Mouse (Mus musculus) layer of hippocampus, adult 9-10 months (tissue): ENCODE data around the gene Olfr69.
A peak's percentile ranks its signal among the peaks of the same experiment; 100 is the strongest.
"Not testable (repeated sequence)": the region's sequence is repeated elsewhere in the genome, so short reads cannot be mapped to it uniquely, and the experiment has no call there.

Experiments used
- DNase-seq: peaks from one replicate; pipeline ENCODE4 v3.0.0; 2022; ENCODE audit warnings: low spot score

Gene Olfr69

GRCm38 (mm10) chr7:103771494-103771893 is at the start of gene Olfr69:
Gene Olfr69, minus strand, starts transcription at chr7:103771594.
- no peak for DNase-seq

GRCm38 (mm10) chr7:103815085-103815484 is 43.7 kb upstream of the Olfr69 start:
- not testable (repeated sequence) for DNase-seq

- no peak for DNase-seq
These were observed 42.4 kb upstream of the Olfr69 start, which contains the start of gene Hbb-bt for GRCm38 (mm10) chr7:103813766-103814165. Gene Hbb-bt, minus strand, starts transcription at chr7:103813996.

- DNase-seq: not testable (repeated sequence)
These were observed 41.8 kb upstream of the Olfr69 start for GRCm38 (mm10) chr7:103813152-103813551.

DNA sequence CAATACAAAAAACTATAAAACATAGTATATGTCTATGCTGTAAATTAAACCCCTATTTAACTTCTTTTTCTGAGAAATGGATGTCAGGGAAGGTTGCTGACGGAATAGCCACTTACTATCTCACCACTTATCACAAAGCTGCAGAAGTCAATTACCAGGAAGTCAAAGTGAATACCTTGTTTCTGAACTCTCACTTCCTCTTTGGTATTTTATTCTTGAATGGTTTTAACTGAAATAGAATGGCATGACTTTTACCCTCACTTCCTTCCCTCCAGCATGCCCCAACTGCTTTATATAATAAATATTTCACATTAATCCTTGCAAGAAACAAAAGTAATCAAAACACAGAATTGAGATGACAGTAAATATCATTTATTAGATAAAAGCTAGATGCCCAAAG is 40.8 kb upstream of the Olfr69 start:
- no peak for DNase-seq

DNA sequence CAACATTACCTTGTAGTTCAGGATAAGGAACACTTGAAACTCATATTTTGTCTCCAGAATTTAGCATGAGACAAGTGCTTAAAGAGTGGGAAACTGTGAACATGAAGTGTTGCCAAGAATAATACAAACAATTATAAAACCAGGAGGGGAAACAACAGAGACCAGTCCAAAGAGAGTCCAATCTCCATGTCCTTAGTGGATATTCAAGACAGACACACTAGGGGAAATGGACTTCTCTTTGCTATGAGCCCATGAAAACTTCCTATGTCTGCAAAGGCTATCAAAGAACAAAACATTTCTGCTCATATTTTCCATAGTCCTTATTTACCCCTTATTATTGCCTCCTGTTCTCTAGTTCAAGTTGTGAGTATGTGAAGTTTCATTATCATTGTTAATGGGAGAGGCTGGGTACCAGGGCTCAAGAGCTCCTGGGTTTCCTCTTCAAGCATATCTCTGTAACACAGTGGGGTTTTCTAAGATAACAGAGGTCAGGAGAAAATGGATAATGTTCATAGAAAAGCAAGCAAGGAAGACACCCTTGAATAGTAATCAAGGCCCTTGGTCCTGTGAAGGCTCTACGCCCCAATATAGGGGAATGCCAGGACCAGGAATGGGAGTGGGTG is 39.9 kb upstream of the Olfr69 start:
- DNase-seq: no peak

DNA sequence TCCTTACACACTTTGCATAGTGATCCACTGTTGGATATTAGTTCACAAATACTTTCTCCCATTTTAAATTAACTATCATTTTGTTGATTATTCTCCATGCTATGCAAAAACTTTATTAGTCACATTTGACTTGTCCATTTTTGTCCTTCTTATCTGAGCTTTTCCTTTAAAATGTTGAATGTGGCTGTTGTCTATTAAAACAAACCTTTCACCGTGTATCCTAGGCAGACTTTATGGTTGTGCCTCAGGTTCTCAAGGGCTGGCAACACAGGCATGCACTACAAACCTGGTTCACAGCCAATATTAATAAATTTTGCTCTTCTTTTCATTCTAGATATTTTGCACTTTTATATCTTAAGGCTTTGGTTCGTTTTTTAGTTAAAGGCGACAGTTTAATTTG is 39.4 kb upstream of the Olfr69 start:
- no peak for DNase-seq

- DNase-seq: no peak
These were observed 38.9 kb upstream of the Olfr69 start for GRCm38 (mm10) chr7:103810296-103810695.

DNA sequence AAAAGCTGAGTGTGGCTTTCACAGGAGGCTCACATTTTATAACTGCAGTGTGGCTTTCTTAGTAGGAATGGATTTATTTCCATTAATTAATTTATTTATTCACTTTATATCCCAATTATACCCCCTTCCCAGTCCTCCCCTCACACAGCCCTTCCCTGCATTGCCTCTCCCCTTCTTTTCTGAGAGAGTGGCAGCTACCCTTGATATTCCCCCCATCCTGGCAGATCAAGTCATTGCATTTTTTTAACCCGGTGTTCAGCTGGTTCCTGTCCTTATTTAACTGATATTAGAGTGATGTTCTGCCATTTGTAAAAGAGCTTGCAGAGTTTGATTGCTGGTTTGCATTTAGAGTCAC is 38.4 kb upstream of the Olfr69 start:
- DNase-seq: no peak

DNA sequence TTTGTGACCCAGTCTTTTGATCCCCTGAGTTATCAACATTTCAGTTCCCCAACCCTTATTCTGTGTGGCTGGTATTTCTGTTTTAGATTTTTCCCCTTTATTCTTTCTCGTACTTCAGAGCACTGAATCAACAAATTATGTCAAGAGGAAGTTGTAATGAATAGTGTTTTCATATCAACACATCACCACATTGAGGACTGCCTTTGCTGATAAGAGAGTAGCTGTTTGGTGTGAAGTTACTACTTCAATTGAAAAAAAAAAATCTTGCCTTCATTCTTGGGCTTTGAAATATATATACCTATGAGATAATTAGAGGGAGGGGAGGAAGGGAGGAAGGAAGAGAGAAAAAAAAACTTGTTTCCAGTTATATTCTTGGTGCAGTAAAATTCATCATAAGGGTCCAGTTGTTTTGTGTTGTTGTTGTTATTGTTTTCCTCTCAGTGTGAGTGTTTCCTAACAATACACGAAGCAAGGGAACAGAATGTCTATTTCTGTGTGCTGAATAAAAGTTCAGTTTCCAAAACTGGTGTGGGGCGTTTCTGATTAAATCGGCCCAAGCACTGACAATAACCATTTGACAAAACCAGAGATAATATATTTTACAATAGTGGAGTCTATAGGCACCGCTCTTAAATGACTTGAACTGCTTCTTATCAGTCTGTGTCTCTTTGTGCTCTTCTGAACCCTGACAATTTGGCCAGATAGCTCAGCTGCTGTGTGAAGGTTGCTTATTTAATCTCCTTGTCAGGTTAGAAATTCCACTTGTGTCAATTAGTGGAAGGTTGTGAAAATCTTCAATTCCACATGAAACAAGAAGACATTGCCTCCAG is 37.8 kb upstream of the Olfr69 start:
- no peak for DNase-seq

DNA sequence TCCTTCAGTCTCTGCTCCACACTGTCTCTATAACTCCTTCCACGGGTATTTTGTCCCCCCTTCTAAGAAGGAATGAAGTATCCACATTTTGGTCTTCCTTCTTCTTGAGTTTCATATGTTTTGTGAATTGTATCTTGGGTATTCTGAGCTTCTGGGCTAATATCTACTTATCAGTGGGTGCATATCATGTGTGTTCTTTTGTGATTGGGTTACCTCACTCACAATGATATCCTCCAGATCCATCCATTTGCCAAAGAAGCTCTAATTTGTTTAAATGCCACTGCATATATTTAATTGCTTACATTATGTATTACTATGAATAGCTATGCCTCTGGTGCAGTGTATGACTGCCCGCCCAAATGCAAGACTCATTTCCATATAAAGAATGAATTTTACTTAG is 36.7 kb upstream of the Olfr69 start:
- not testable (repeated sequence) for DNase-seq

DNA sequence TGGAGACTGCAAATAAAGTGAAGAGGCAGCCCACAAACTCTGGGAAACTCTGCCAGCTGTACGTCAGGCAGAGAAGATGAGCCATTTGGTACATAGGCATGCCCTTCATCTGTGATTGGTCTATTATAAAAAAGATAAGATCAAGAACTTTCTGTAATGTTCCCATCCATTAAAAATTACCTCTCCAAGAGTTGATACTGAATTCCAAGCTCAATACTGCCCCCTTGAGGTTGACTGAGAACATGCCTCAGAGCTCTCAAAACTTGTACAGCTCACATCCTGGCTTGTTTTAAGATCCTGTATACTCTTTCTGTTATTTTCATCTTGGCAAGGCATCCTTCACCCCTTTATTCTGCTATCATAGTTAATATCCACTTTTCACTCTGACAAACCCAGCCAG is 35.5 kb upstream of the Olfr69 start:
- DNase-seq: no peak

- DNase-seq: no peak
These were observed 21.4 kb upstream of the Olfr69 start for GRCm38 (mm10) chr7:103792669-103793388.

- no peak for DNase-seq
These were observed 20.3 kb upstream of the Olfr69 start, which contains the start of gene Olfr67 for GRCm38 (mm10) chr7:103791721-103792120. Gene Olfr67, minus strand, starts transcription at chr7:103791821.

GRCm38 (mm10) chr7:103779598-103779997 is 8.2 kb upstream of the Olfr69 start, which contains the start of gene Olfr68:
Gene Olfr68, minus strand, starts transcription at chr7:103779698.
- DNase-seq: no peak

- DNase-seq: not testable (repeated sequence)
These were observed 6.3 kb upstream of the Olfr69 start for GRCm38 (mm10) chr7:103777652-103778051.

GRCm38 (mm10) chr7:103767687-103768086 is 3.7 kb downstream of the Olfr69 start:
- DNase-seq: not testable (repeated sequence)

DNA sequence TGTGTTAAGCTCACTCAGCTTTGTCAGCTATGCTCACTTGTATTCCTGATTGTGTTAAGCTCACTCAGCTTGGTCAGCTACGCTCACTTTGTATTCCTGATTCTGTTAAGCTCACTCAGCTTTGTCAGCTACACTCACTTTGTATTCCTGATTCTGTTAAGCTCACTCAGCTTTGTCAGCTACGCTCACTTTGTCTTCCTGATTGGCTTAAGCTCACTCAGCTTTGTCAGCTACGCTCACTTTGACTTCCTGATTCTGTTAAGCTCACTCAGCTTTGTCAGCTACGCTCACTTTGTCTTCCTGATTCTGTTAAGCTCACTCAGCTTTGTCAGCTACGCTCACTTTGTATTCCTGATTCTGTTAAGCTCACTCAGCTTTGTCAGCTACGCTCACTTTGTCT is 9.2 kb downstream of the Olfr69 start:
- DNase-seq: not testable (repeated sequence)

GRCm38 (mm10) chr7:103757233-103757632 is 14.2 kb downstream of the Olfr69 start, which contains the start of gene Olfr630:
Gene Olfr630, minus strand, starts transcription at chr7:103757333.
- no peak for DNase-seq

- DNase-seq: no peak
These were observed 26.6 kb downstream of the Olfr69 start, which contains the start of gene Olfr629 for GRCm38 (mm10) chr7:103744843-103745242. Gene Olfr629, minus strand, starts transcription at chr7:103744943.

GRCm38 (mm10) chr7:103730074-103730473 is 41.3 kb downstream of the Olfr69 start, which contains the start of gene Olfr628:
Gene Olfr628, plus strand, starts transcription at chr7:103730374.
- DNase-seq: no peak

GRCm38 (mm10) chr7:103716398-103716797 is 55.0 kb downstream of the Olfr69 start:
- peak; percentile 1 for DNase-seq
